Mouse (Mus musculus): ENCODE measurements around the gene Taar7a. TPM values are rescaled to one million over a fixed set of nuclear protein-coding genes. Genes with fewer than 3 reads are reported as not detected.

The Taar7a gene
- not detected in 2 replicates for polyA plus RNA-seq (2015; fragmentation: Nextera tagmentation; extraction: Ambion mirVana)

DNA sequence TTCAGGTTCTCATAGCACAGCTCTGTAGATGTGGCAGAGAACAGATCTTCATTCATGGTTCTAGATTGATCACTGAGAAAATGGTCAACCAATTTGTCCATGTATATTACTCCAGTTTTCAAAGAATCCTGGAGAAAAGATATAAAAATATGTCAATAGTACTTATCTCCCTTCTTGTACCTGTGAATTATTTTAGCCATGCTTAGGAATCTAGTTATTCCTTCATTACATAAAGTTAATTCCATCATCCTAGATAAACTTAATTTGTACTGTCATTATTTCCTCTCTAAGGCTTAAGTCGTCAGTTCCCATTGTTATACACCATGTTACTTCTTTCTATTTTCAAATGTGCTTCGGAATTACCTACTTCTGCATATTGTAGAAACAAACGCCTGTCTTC is at the start of gene Taar7a:
Gene Taar7a (minus strand): TSS at position 101 of the 400 bp plus-strand sequence.
- Histone ChIP-seq H3K27ac (ENCODE audit: low read depth) (no peak within 1 kb of the TSS), H3K4me1 (ENCODE audit: insufficient read depth) (0 out of 2 replicates have a peak, but pooled peaks cover 1% of the 10 kb centered on the region), H3K9ac (replicated peaks) (no peak within 1 kb of the TSS), H3K36me3 (replicated peaks; ENCODE audit: insufficient read depth, low read length) (no peaks in the 10 kb centered on the region), H3K27me3 (ENCODE audit: insufficient read depth, low read length) (no peaks in the 10 kb centered on the region), H3K4me3 (ENCODE audit: low read depth, low read length) (no peak within 1 kb of the TSS), H3K4me2 (ENCODE audit: low read depth, low read length) (no peak within 1 kb of the TSS), H3K9me3 (ENCODE audit: low read length) (no peaks in the 10 kb centered on the region)
- no peak for DNase-seq
- no peak for TF ChIP-seq CTCF (IDR thresholded peaks at IDR 0.05; ENCODE audit: low read depth)
- no peak for TF ChIP-seq EP300 (IDR thresholded peaks at IDR 0.05; ENCODE audit: low read depth)
- 74% methylated on average over 3 of the region's 3 CpGs for WGBS (ENCODE audit: insufficient replicate concordance)
- ATAC-seq, result no peak

DNA sequence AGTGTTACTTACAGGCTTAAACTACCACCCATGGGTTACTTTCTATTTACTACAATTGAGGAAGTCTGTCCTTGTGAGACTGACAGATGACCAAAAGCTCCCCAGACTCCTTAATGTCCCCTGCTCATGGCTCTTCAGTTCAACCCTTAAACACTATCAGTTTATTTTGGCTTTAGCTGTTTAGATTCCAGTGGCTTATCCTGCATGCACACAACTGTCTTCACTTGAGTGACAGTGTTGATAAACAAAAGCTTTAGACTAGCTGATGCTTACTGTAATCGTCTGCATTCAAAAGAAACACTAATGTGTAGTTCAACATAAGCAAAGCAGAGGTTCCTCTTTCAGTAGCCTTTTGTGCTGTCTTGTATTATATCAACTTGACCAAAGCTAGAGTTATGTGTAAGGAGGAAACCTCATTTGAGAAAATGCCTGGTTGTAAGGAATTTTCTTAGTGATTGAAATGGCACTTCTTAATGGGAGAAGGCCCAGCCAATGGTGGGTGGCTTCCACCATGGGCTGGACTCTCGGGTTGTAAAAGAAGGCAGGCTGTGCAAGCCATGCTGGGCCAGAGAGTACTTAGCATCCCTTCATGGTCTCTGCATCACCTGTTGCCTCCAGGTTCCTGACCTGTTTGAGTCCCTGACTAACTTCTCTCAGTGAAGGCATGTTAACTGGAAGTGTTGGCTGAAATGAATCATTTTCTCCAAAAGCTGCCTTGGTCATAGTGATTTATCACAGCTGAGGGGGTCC is 47.0 kb upstream of the Taar7a start:
- Histone ChIP-seq H3K27ac (ENCODE audit: low read depth) (no peak overlapping the region), H3K9ac (replicated peaks) (no peak overlapping the region), H3K36me3 (replicated peaks; ENCODE audit: insufficient read depth, low read length) (no peaks in the 10 kb centered on the region), H3K4me1 (ENCODE audit: insufficient read depth) (no peaks in the 10 kb centered on the region), H3K4me2 (ENCODE audit: low read depth, low read length) (no peak overlapping the region), H3K4me3 (ENCODE audit: low read depth, low read length) (no peak overlapping the region), H3K27me3 (ENCODE audit: insufficient read depth, low read length) (no peaks in the 10 kb centered on the region), H3K9me3 (ENCODE audit: low read length) (no peaks in the 10 kb centered on the region)
- DNase-seq (no peak), ATAC-seq (no peak)
- 48% methylated on average over 2 of the region's 2 CpGs for WGBS (ENCODE audit: insufficient replicate concordance)
- TF ChIP-seq CTCF (IDR thresholded peaks at IDR 0.05; ENCODE audit: low read depth) (no peak), EP300 (IDR thresholded peaks at IDR 0.05; ENCODE audit: low read depth) (peak; percentile 60)

DNA sequence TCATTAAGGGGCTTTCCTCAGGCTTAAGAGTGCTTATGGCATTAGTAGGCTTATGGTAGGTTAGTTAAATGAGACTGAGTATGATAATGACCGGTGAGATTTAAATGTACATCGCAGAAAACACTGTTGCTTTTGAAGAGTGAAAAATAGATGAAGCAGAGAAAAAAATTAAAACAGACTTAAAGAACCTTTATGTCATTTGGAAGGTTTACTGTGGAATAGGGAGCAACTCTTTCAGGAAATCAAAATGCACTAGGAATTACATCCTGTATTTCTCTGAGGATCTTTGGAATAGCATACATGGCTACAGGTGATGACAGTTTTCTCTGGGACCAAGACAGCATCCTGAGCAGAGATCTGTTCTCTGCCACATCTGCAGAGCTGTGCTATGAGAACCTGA is 44.0 kb upstream of the Taar7a start, which contains the start of gene Taar7e:
Gene Taar7e (plus strand): TSS at position 301 of the 400 bp plus-strand sequence.
- TF ChIP-seq EP300 (IDR thresholded peaks at IDR 0.05; ENCODE audit: low read depth), result no peak
- TF ChIP-seq CTCF (IDR thresholded peaks at IDR 0.05; ENCODE audit: low read depth), result no peak
- 88% methylated on average over 2 of the region's 2 CpGs for WGBS (ENCODE audit: insufficient replicate concordance)
- H3K4me3 ChIP-seq (ENCODE audit: low read depth, low read length), result no peak within 1 kb of the TSS
- no peaks in the 10 kb centered on the region for H3K27me3 ChIP-seq (ENCODE audit: insufficient read depth, low read length)
- no peaks in the 10 kb centered on the region for H3K36me3 ChIP-seq (replicated peaks; ENCODE audit: insufficient read depth, low read length)
- H3K4me1 ChIP-seq (ENCODE audit: insufficient read depth), result no peaks in the 10 kb centered on the region
- no peaks in the 10 kb centered on the region for H3K9me3 ChIP-seq (ENCODE audit: low read length)
- ATAC-seq (no peak), DNase-seq (no peak)
- no peak within 1 kb of the TSS for H3K4me2 ChIP-seq (ENCODE audit: low read depth, low read length)
- no peak within 1 kb of the TSS for H3K9ac ChIP-seq (replicated peaks)
- no peak within 1 kb of the TSS for H3K27ac ChIP-seq (ENCODE audit: low read depth)

DNA sequence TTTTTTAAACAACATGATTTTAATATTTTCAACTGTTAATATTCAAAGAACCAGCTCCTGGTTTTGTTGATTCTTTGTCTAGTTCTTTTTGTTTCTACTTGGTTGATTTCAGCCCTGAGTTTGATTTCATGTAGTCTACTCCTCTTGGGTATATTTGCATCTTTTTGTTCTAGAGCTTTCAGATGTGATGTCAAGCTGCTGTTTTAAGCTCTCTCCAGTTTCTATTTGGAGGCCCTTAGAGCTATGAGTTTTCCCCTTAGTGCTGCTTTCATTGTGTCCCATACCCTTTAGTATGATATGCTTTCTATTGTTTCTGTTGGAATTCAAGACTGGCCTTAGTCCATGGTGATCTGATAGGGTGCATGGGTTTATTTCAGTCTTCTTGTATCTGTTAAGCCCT is 38.1 kb upstream of the Taar7a start:
- Histone ChIP-seq H3K4me2 (ENCODE audit: low read depth, low read length) (no peak overlapping the region), H3K27ac (ENCODE audit: low read depth) (no peak overlapping the region), H3K4me1 (ENCODE audit: insufficient read depth) (no peaks in the 10 kb centered on the region), H3K9me3 (ENCODE audit: low read length) (no peaks in the 10 kb centered on the region), H3K36me3 (replicated peaks; ENCODE audit: insufficient read depth, low read length) (no peaks in the 10 kb centered on the region), H3K4me3 (ENCODE audit: low read depth, low read length) (no peak overlapping the region), H3K9ac (replicated peaks) (no peak overlapping the region), H3K27me3 (ENCODE audit: insufficient read depth, low read length) (no peaks in the 10 kb centered on the region)
- ATAC-seq (no peak), DNase-seq (no peak)
- TF ChIP-seq CTCF (IDR thresholded peaks at IDR 0.05; ENCODE audit: low read depth) (no peak), EP300 (IDR thresholded peaks at IDR 0.05; ENCODE audit: low read depth) (no peak)

DNA sequence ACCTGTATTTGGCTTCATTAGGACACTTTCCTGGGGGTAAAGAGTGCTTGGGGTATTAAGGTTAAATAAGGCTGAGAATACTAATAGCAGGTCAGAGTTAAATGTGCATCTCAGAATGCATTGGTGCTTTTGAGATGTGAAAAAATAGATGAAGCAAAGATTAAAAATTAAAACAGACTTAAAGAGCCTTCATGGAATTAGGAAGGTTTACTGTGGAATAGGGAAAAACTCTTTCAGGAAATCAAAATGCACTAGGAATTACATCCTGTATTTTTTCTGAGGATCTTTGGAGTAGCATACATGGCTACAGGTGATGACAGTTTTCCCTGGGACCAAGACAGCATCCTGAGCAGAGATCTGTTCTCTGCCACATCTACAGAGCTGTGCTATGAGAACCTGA is 33.6 kb upstream of the Taar7a start, which contains the start of gene Taar7d:
Gene Taar7d (plus strand): TSS at position 301 of the 400 bp plus-strand sequence.
- TF ChIP-seq CTCF (IDR thresholded peaks at IDR 0.05; ENCODE audit: low read depth), result no peak
- no peak for TF ChIP-seq EP300 (IDR thresholded peaks at IDR 0.05; ENCODE audit: low read depth)
- Histone ChIP-seq H3K4me2 (ENCODE audit: low read depth, low read length) (no peak within 1 kb of the TSS), H3K9ac (replicated peaks) (no peak within 1 kb of the TSS), H3K9me3 (ENCODE audit: low read length) (no peaks in the 10 kb centered on the region), H3K4me3 (ENCODE audit: low read depth, low read length) (no peak within 1 kb of the TSS), H3K27me3 (ENCODE audit: insufficient read depth, low read length) (no peaks in the 10 kb centered on the region), H3K4me1 (ENCODE audit: insufficient read depth) (no peaks in the 10 kb centered on the region), H3K27ac (ENCODE audit: low read depth) (no peak within 1 kb of the TSS), H3K36me3 (replicated peaks; ENCODE audit: insufficient read depth, low read length) (no peaks in the 10 kb centered on the region)
- ATAC-seq (no peak), DNase-seq (no peak)

DNA sequence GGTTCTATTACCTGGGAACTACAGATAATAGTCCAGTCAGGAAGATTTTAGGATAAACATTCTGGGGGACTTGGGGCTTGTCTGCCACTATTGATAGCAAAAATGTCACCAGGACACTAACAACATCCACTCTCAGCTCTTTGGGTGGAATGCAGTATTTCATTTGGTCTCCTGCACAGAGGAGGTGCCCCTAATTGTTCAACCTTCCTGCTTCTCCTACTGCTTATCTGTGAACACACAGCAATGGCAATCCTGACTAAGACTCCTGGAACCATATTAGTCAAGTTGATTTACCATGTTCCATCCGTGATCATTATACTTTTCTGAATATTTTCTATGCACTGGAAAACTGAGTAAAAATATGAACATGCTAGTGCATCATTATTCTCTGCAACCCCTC is 14.9 kb upstream of the Taar7a start:
- ATAC-seq, result no peak

More for the DNA sequence above, 14.9 kb upstream of the Taar7a start:
- 71% methylated on average over 1 of the region's 1 CpGs for WGBS (ENCODE audit: insufficient replicate concordance)
- Histone ChIP-seq H3K36me3 (replicated peaks; ENCODE audit: insufficient read depth, low read length) (no peaks in the 10 kb centered on the region), H3K9me3 (ENCODE audit: low read length) (no peaks in the 10 kb centered on the region), H3K4me2 (ENCODE audit: low read depth, low read length) (no peak overlapping the region), H3K27me3 (ENCODE audit: insufficient read depth, low read length) (no peaks in the 10 kb centered on the region), H3K27ac (ENCODE audit: low read depth) (no peak overlapping the region), H3K4me1 (ENCODE audit: insufficient read depth) (no peaks in the 10 kb centered on the region), H3K9ac (replicated peaks) (no peak overlapping the region), H3K4me3 (ENCODE audit: low read depth, low read length) (no peak overlapping the region)
- no peak for TF ChIP-seq CTCF (IDR thresholded peaks at IDR 0.05; ENCODE audit: low read depth)
- DNase-seq, result no peak

Data from liver, postnatal 0 days (tissue).